Mouse (Mus musculus): ENCODE measurements around the gene Nmrk1. TPM values are rescaled to one million over a fixed set of nuclear protein-coding genes. Genes with fewer than 3 reads are reported as not detected.

Gene Nmrk1
- total RNA-seq, 2 experiments from 2014 or later = 2.2 to 2.7 TPM

Other genes starting within 250 kb of the Nmrk1 start
- gene Ostf1, start 127 bp upstream of the Nmrk1 start, total RNA-seq (2021) = 10 to 100 TPM; 19.1 to 26.4 TPM
- gene Carnmt1, start 38.8 kb downstream of the Nmrk1 start, total RNA-seq (2021) = 100 to 1,000 TPM in 1 of 2 experiments, 10 to 100 TPM in 1; 93.9 to 131 TPM
- gene D030056L22Rik, start 81.2 kb downstream of the Nmrk1 start, total RNA-seq (2021) = 1 to 10 TPM; 3.5 to 3.6 TPM
- under 1 TPM; 0.11 to 0.15 TPM for gene Trpm6, start 118.0 kb downstream of the Nmrk1 start, total RNA-seq (2021)

Data from gastrocnemius, postnatal 25 days (tissue).